Mouse (Mus musculus) limb, embryonic 13.5 days (tissue): Measurements from ENCODE around the gene Rpl13. TPM values are rescaled to one million over a fixed set of nuclear protein-coding genes. Genes with fewer than 3 reads are reported as not detected.
A peak's percentile ranks its signal among the peaks of the same experiment; 100 is the strongest.

Experiments used
- ATAC-seq: fragments of 200-750 bp; cut with Nextera tagmentation; 2 replicates; pipeline ENCODE4 v1.8.0; 2017; ENCODE audit warnings: low read depth, moderate number of reproducible peaks, moderate TSS enrichment; ENCODE audit not compliant: low FRiP score
- H3K27ac ChIP-seq: fragments of 300-500 bp; sonication (generic); 2 replicates; pipeline ENCODE4 v1.5.1; 2015; ENCODE audit warnings: inconsistent platforms, mild to moderate bottlenecking, moderate library complexity
- H3K27me3 ChIP-seq: fragments of 300-500 bp; sonication (generic); 2 replicates; pipeline ENCODE4 v1.6.1; 2015; ENCODE audit warnings: mild to moderate bottlenecking, inconsistent platforms
- H3K36me3 ChIP-seq: fragments of 300-500 bp; sonication (generic); 2 replicates; pipeline ENCODE4 v1.6.1; 2015; ENCODE audit warnings: inconsistent platforms, mild to moderate bottlenecking, moderate library complexity
- H3K4me1 ChIP-seq: fragments of 300-500 bp; sonication (generic); 2 replicates; pipeline ENCODE4 v1.6.1; 2015; ENCODE audit warnings: inconsistent platforms
- H3K4me2 ChIP-seq: fragments of 300-500 bp; sonication (generic); replicated peaks from 2 replicates; pipeline ENCODE4 v1.6.1; 2015; ENCODE audit warnings: inconsistent platforms, mild to moderate bottlenecking, moderate library complexity
- H3K4me3 ChIP-seq: fragments of 300-500 bp; sonication (generic); 2 replicates; pipeline ENCODE4 v1.5.1; 2015; ENCODE audit warnings: moderate library complexity, mild to moderate bottlenecking, inconsistent platforms
- H3K9ac ChIP-seq: fragments of 300-500 bp; sonication (generic); 2 replicates; pipeline ENCODE4 v1.6.1; 2015; ENCODE audit warnings: mild to moderate bottlenecking, inconsistent platforms
- H3K9me3 ChIP-seq: fragments of 300-500 bp; sonication (generic); 2 replicates; pipeline ENCODE4 v1.6.1; 2016; ENCODE audit warnings: inconsistent platforms
- WGBS: fragments of 180-500 bp; shearing (Covaris S2); methylation state at CpG from one replicate; pipeline ENCODE4 v1.1.7; 2015; 5-methylcytosine and 5-hydroxymethylcytosine counted together
- polyA plus RNA-seq: library from polyadenylated mRNA; unstranded; fragments of >200 nt; fragmentation: Nextera tagmentation; extraction: Ambion mirVana; gene quantifications from 2 replicates; pipeline ENCODE4 v1.2.1, GENCODE M21; 2015

The Rpl13 gene
- polyA plus RNA-seq: 1,375 and 1,469 TPM in 2 replicates

GRCm38 (mm10) chr8:123101735-123102685 is at the start of gene Rpl13:
TSS of gene Rpl13 (plus strand) at chr8:123102350.
- Histone ChIP-seq H3K36me3 (peaks cover 46% of the 10 kb centered on the region), H3K27ac (peak within 1 kb of the TSS; percentile 96), H3K9me3 (no peaks in the 10 kb centered on the region), H3K4me3 (peak within 1 kb of the TSS; percentile 74), H3K4me2 (peak within 1 kb of the TSS; percentile 97), H3K9ac (peak within 1 kb of the TSS; percentile 99), H3K4me1 (peaks cover 16% of the 10 kb centered on the region), H3K27me3 (no peaks in the 10 kb centered on the region)
- WGBS: under 1% methylated on average over 53 of the region's 56 CpGs
- peak; percentile 95 for ATAC-seq

- Histone ChIP-seq H3K27me3 (no peaks in the 10 kb centered on the region), H3K9ac (no peak within 1 kb of the TSS), H3K4me1 (peaks cover 23% of the 10 kb centered on the region), H3K36me3 (0 out of 2 replicates have a peak, but pooled peaks cover 7% of the 10 kb centered on the region), H3K4me3 (no peak within 1 kb of the TSS), H3K9me3 (no peaks in the 10 kb centered on the region), H3K27ac (no peak within 1 kb of the TSS), H3K4me2 (no peak within 1 kb of the TSS)
- no peak for ATAC-seq
- WGBS: 72% methylated on average over 7 of the region's 7 CpGs
Measured at GRCm38 (mm10) chr8:123062721-123063120, 39.4 kb upstream of the Rpl13 start, which contains the start of gene Spg7. TSS of gene Spg7 (plus strand) at chr8:123062942.

- Histone ChIP-seq H3K36me3 (peaks cover 18% of the 10 kb centered on the region), H3K9me3 (no peaks in the 10 kb centered on the region), H3K4me2 (peak overlapping the region; percentile 86), H3K27me3 (no peaks in the 10 kb centered on the region), H3K4me1 (peaks cover 23% of the 10 kb centered on the region), H3K4me3 (0 out of 2 replicates have a peak overlapping the region, but pooled peaks have one; percentile 93), H3K9ac (peak overlapping the region; percentile 94), H3K27ac (no peak overlapping the region)
- no peak for ATAC-seq
- 61% methylated on average over 4 of the region's 4 CpGs for WGBS
Measured at GRCm38 (mm10) chr8:123064072-123064471, 38.1 kb upstream of the Rpl13 start.

GRCm38 (mm10) chr8:123064809-123065213 is 37.3 kb upstream of the Rpl13 start:
- peak; percentile 17; the same call in 1 of the 2 replicates for ATAC-seq
- Histone ChIP-seq H3K4me2 (peak overlapping the region; percentile 86), H3K27ac (peak overlapping the region; percentile 82), H3K36me3 (peaks cover 18% of the 10 kb centered on the region), H3K9ac (peak overlapping the region; percentile 94), H3K27me3 (no peaks in the 10 kb centered on the region), H3K9me3 (no peaks in the 10 kb centered on the region), H3K4me3 (peak overlapping the region; percentile 93), H3K4me1 (peaks cover 23% of the 10 kb centered on the region)
- 1% methylated on average over 14 of the region's 14 CpGs for WGBS

GRCm38 (mm10) chr8:123065214-123066100 is 36.7 kb upstream of the Rpl13 start:
- H3K9ac ChIP-seq: peak overlapping the region; percentile 94
- H3K27me3 ChIP-seq: no peaks in the 10 kb centered on the region
- H3K4me2 ChIP-seq: peak overlapping the region; percentile 86
- peak overlapping the region; percentile 93 for H3K4me3 ChIP-seq
- peaks cover 23% of the 10 kb centered on the region for H3K4me1 ChIP-seq
- peak; percentile 96 for ATAC-seq
- no peaks in the 10 kb centered on the region for H3K9me3 ChIP-seq
- peak overlapping the region; percentile 82 for H3K27ac ChIP-seq
- WGBS: under 1% methylated on average over 84 of the region's 84 CpGs
- peaks cover 22% of the 10 kb centered on the region for H3K36me3 ChIP-seq

- no peak for ATAC-seq
- peak overlapping the region; percentile 82; the same call in 1 of the 2 replicates for H3K27ac ChIP-seq
- peak overlapping the region; percentile 93 for H3K4me3 ChIP-seq
- H3K27me3 ChIP-seq: no peaks in the 10 kb centered on the region
- H3K9me3 ChIP-seq: no peaks in the 10 kb centered on the region
- H3K36me3 ChIP-seq: peaks cover 27% of the 10 kb centered on the region
- H3K4me2 ChIP-seq: peak overlapping the region; percentile 86
- H3K4me1 ChIP-seq: peaks cover 23% of the 10 kb centered on the region
- peak overlapping the region; percentile 94 for H3K9ac ChIP-seq
- WGBS: 32% methylated on average over 7 of the region's 7 CpGs
Measured at GRCm38 (mm10) chr8:123066101-123066683, 36.0 kb upstream of the Rpl13 start.

GRCm38 (mm10) chr8:123071176-123071575 is 31.0 kb upstream of the Rpl13 start:
- WGBS: 87% methylated on average over 4 of the region's 4 CpGs
- Histone ChIP-seq H3K4me1 (peaks cover 13% of the 10 kb centered on the region), H3K36me3 (peaks cover 74% of the 10 kb centered on the region), H3K4me3 (no peak overlapping the region), H3K27ac (no peak overlapping the region), H3K27me3 (no peaks in the 10 kb centered on the region), H3K4me2 (no peak overlapping the region), H3K9me3 (no peaks in the 10 kb centered on the region), H3K9ac (no peak overlapping the region)
- ATAC-seq: no peak

GRCm38 (mm10) chr8:123077213-123077612 is 24.9 kb upstream of the Rpl13 start:
- H3K4me2 ChIP-seq: no peak overlapping the region
- H3K27ac ChIP-seq: no peak overlapping the region
- no peak overlapping the region for H3K4me3 ChIP-seq
- H3K27me3 ChIP-seq: no peaks in the 10 kb centered on the region
- H3K9me3 ChIP-seq: no peaks in the 10 kb centered on the region
- H3K4me1 ChIP-seq: no peaks in the 10 kb centered on the region
- H3K9ac ChIP-seq: no peak overlapping the region
- WGBS: 77% methylated on average over 6 of the region's 6 CpGs
- ATAC-seq: no peak
- H3K36me3 ChIP-seq: peaks cover 96% of the 10 kb centered on the region

GRCm38 (mm10) chr8:123082993-123083392 is 19.2 kb upstream of the Rpl13 start:
- Histone ChIP-seq H3K27ac (no peak overlapping the region), H3K9ac (no peak overlapping the region), H3K36me3 (peaks cover 98% of the 10 kb centered on the region), H3K4me1 (no peaks in the 10 kb centered on the region), H3K4me2 (no peak overlapping the region), H3K4me3 (no peak overlapping the region), H3K9me3 (no peaks in the 10 kb centered on the region), H3K27me3 (no peaks in the 10 kb centered on the region)
- 80% methylated on average over 6 of the region's 6 CpGs for WGBS
- no peak for ATAC-seq

GRCm38 (mm10) chr8:123083610-123084009 is 18.5 kb upstream of the Rpl13 start:
- ATAC-seq: no peak
- H3K4me1 ChIP-seq: no peaks in the 10 kb centered on the region
- peaks cover 98% of the 10 kb centered on the region for H3K36me3 ChIP-seq
- 92% methylated on average over 12 of the region's 12 CpGs for WGBS
- no peak overlapping the region for H3K4me3 ChIP-seq
- no peaks in the 10 kb centered on the region for H3K9me3 ChIP-seq
- H3K4me2 ChIP-seq: no peak overlapping the region
- H3K9ac ChIP-seq: no peak overlapping the region
- no peak overlapping the region for H3K27ac ChIP-seq
- H3K27me3 ChIP-seq: no peaks in the 10 kb centered on the region

- Histone ChIP-seq H3K4me2 (no peak overlapping the region), H3K4me1 (no peaks in the 10 kb centered on the region), H3K9ac (no peak overlapping the region), H3K27ac (no peak overlapping the region), H3K27me3 (no peaks in the 10 kb centered on the region), H3K9me3 (no peaks in the 10 kb centered on the region), H3K4me3 (no peak overlapping the region), H3K36me3 (peaks cover 100% of the 10 kb centered on the region)
- WGBS: 91% methylated on average over 9 of the region's 9 CpGs
- ATAC-seq: no peak
Measured at GRCm38 (mm10) chr8:123087289-123087688, 14.9 kb upstream of the Rpl13 start.
